ENCODE assay signal across 2 mouse cellular contexts in the genomic region with DNA sequence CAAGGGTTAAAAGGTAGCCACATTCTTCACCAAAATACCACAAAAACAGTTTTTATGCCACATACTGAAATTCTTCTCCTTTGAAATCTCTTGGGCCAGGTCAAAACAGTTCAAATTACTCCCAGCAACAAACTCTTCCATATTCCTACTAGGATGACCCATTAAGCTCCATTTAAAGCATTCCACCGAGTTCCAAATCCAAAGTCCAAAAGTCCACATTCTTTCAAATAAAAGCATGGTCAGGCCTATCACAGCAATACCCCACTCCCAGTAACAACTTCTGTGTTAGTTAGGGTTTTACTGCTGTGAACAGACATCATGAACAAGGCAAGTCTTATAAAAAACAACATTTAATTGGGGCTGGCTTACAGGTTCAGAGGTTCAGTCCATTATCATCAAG.
DNase-seq lines count a peak whose midpoint lies in the region; TF ChIP-seq lines count a peak whose summit lies in the region.
"Not testable (repeated sequence)": the region's sequence is repeated elsewhere in the genome, so short reads cannot be mapped to it uniquely, and the experiment has no call there.

No protein-coding gene starts in this region.

- WGBS in kidney, adult 2 months = 51% methylated on average over 1 of the region's 1 CpGs

- not testable (repeated sequence) for TF ChIP-seq POLR2A in kidney, adult 2 months (IDR thresholded peaks at IDR 0.05; ENCODE audit: low read depth, low read length)

- DNase-seq in kidney, adult 2 months = peak; percentile 58
- DNase-seq in kidney, adult 9 months = peak; percentile 59

- not testable (repeated sequence) for TF ChIP-seq CTCF in kidney, adult 2 months (conservative IDR thresholded peaks at IDR 0.05; ENCODE audit: insufficient read depth, insufficient read length, low read depth, low read length)

- not testable (repeated sequence) for H3K27ac ChIP-seq in kidney, adult 2 months (ENCODE audit: insufficient read depth, low read depth, low read length)

- not testable (repeated sequence) for H3K4me3 ChIP-seq in kidney, adult 2 months (ENCODE audit: insufficient read depth, low read depth, low read length)

- H3K36me3 ChIP-seq in kidney, adult 2 months (ENCODE audit: control insufficient read depth, insufficient read depth, low read length) = not testable (repeated sequence)

- H3K27me3 ChIP-seq in kidney, adult 2 months (replicated peaks; ENCODE audit: control insufficient read depth, insufficient read depth, low read length) = not testable (repeated sequence)

- not testable (repeated sequence) for H3K4me1 ChIP-seq in kidney, adult 2 months (ENCODE audit: control insufficient read depth, insufficient read depth, low read length)
